Mouse (Mus musculus): ENCODE measurements around the gene Esrrb.

The Esrrb gene

GRCm38 (mm10) chr12:86422166-86422910 is 61.4 kb downstream of the Esrrb start:
- peak in 1 of 2 experiments; percentile 24 for DNase-seq

- no peak for DNase-seq
Measured at GRCm38 (mm10) chr12:86423102-86423501, 62.2 kb downstream of the Esrrb start.

- DNase-seq, result no peak
Measured at GRCm38 (mm10) chr12:86427585-86427984, 66.7 kb downstream of the Esrrb start.

GRCm38 (mm10) chr12:86431671-86432070 is 70.8 kb downstream of the Esrrb start:
- no peak for DNase-seq

- peak; percentile 79 to 83 for DNase-seq
Measured at GRCm38 (mm10) chr12:86433371-86433821, 72.5 kb downstream of the Esrrb start.

- DNase-seq, result no peak
Measured at GRCm38 (mm10) chr12:86435651-86436050, 74.7 kb downstream of the Esrrb start.

- DNase-seq, result no peak
Measured at GRCm38 (mm10) chr12:86450848-86451247, 89.9 kb downstream of the Esrrb start.

- DNase-seq, result no peak
Measured at GRCm38 (mm10) chr12:86455009-86455408, 94.1 kb downstream of the Esrrb start.

GRCm38 (mm10) chr12:86462742-86463470 is 102.0 kb downstream of the Esrrb start:
- DNase-seq, result no peak

GRCm38 (mm10) chr12:86464385-86464784 is 103.5 kb downstream of the Esrrb start:
- no peak for DNase-seq

GRCm38 (mm10) chr12:86466180-86466579 is 105.3 kb downstream of the Esrrb start:
- DNase-seq, result peak in 1 of 2 experiments; percentile 18

GRCm38 (mm10) chr12:86469919-86470318 is 109.0 kb downstream of the Esrrb start:
- no peak for DNase-seq

- no peak for DNase-seq
Measured at GRCm38 (mm10) chr12:86470912-86471311, 110.0 kb downstream of the Esrrb start.

GRCm38 (mm10) chr12:86473630-86474029 is 112.7 kb downstream of the Esrrb start:
- no peak for DNase-seq

GRCm38 (mm10) chr12:86475994-86476393 is 115.1 kb downstream of the Esrrb start:
- DNase-seq, result no peak

- no peak for DNase-seq
Measured at GRCm38 (mm10) chr12:86478908-86479307, 118.0 kb downstream of the Esrrb start.

- DNase-seq, result no peak
Measured at GRCm38 (mm10) chr12:86482029-86482428, 121.1 kb downstream of the Esrrb start.

GRCm38 (mm10) chr12:86483413-86483841 is 122.5 kb downstream of the Esrrb start:
- no peak for DNase-seq

GRCm38 (mm10) chr12:86488005-86488404 is 127.1 kb downstream of the Esrrb start:
- DNase-seq, result peak in 1 of 2 experiments; percentile 18

GRCm38 (mm10) chr12:86490052-86490451 is 129.1 kb downstream of the Esrrb start:
- DNase-seq, result peak; percentile 16 to 41

GRCm38 (mm10) chr12:86491500-86491899 is 130.6 kb downstream of the Esrrb start:
- no peak for DNase-seq

GRCm38 (mm10) chr12:86492822-86493221 is 131.9 kb downstream of the Esrrb start:
- DNase-seq, result peak in 1 of 2 experiments; percentile 19

- no peak for DNase-seq
Measured at GRCm38 (mm10) chr12:86497126-86497525, 136.2 kb downstream of the Esrrb start.

- peak; percentile 73 to 76 for DNase-seq
Measured at GRCm38 (mm10) chr12:86498765-86499164, 137.8 kb downstream of the Esrrb start.

Measured in kidney, postnatal 4 days (tissue).